Mouse (Mus musculus) forebrain, embryonic 12.5 days (tissue): ENCODE data around the gene Slk. TPM values are rescaled to one million over a fixed set of nuclear protein-coding genes. Genes with fewer than 3 reads are reported as not detected.

ENCODE experiments used
- ATAC-seq: fragments of 200-750 bp; cut with Nextera tagmentation; 2 replicates; pipeline ENCODE4 v1.8.0; 2017; ENCODE audit warnings: moderate TSS enrichment; ENCODE audit not compliant: low FRiP score
- H3K27ac ChIP-seq: fragments of 300-500 bp; sonication (generic); 2 replicates; pipeline ENCODE4 v1.5.1; 2016; ENCODE audit warnings: mild to moderate bottlenecking
- H3K27me3 ChIP-seq: fragments of 300-500 bp; sonication (generic); 2 replicates; pipeline ENCODE4 v1.6.1; 2016; ENCODE audit warnings: mild to moderate bottlenecking
- H3K36me3 ChIP-seq: fragments of 300-500 bp; sonication (generic); replicated peaks from 2 replicates; pipeline ENCODE4 v1.6.1; 2016; ENCODE audit warnings: mild to moderate bottlenecking
- H3K4me1 ChIP-seq: fragments of 300-500 bp; sonication (generic); 2 replicates; pipeline ENCODE4 v1.6.1; 2016
- H3K4me2 ChIP-seq: fragments of 300-500 bp; sonication (generic); 2 replicates; pipeline ENCODE4 v1.6.1; 2016; ENCODE audit warnings: mild to moderate bottlenecking, moderate library complexity
- H3K4me3 ChIP-seq: fragments of 300-500 bp; sonication (generic); replicated peaks from 2 replicates; pipeline ENCODE4 v1.5.1; 2016; ENCODE audit warnings: mild to moderate bottlenecking
- H3K9ac ChIP-seq: fragments of 300-500 bp; sonication (generic); 2 replicates; pipeline ENCODE4 v1.6.1; 2016; ENCODE audit warnings: mild to moderate bottlenecking
- H3K9me3 ChIP-seq: fragments of 300-500 bp; sonication (generic); 2 replicates; pipeline ENCODE4 v1.6.1; 2016
- WGBS: fragments of 180-500 bp; shearing (Covaris S2); methylation state at CpG from one replicate; pipeline ENCODE4 v1.1.7; 2016; 5-methylcytosine and 5-hydroxymethylcytosine counted together
- polyA plus RNA-seq: library from polyadenylated mRNA; unstranded; fragments of >200 nt; fragmentation: Nextera tagmentation; extraction: Ambion mirVana; gene quantifications from 2 replicates; pipeline ENCODE4 v1.2.1, GENCODE M21; 2016

The Slk gene
- polyA plus RNA-seq, 1 experiment from 2014 or later = 12.1 TPM

GRCm38 (mm10) chr19:47578581-47579224, 775 bp upstream of the Slk start:
- WGBS = 15% methylated on average over 13 of the region's 13 CpGs
- Histone ChIP-seq H3K36me3 (no peaks in the 10 kb centered on the region), H3K4me2 (peak overlapping the region; percentile 89), H3K9ac (peak overlapping the region; percentile 92), H3K4me1 (peaks cover 31% of the 10 kb centered on the region), H3K4me3 (peak overlapping the region; percentile 84), H3K27me3 (no peaks in the 10 kb centered on the region), H3K27ac (peak overlapping the region; percentile 92), H3K9me3 (no peaks in the 10 kb centered on the region)
- no peak for ATAC-seq

- Histone ChIP-seq H3K9me3 (no peaks in the 10 kb centered on the region), H3K27ac (peak overlapping the region; percentile 92), H3K4me1 (peaks cover 31% of the 10 kb centered on the region), H3K36me3 (no peaks in the 10 kb centered on the region), H3K9ac (peak overlapping the region; percentile 92), H3K4me3 (peak overlapping the region; percentile 84), H3K4me2 (peak overlapping the region; percentile 89), H3K27me3 (no peaks in the 10 kb centered on the region)
- WGBS = under 1% methylated on average over 60 of the region's 96 CpGs
- ATAC-seq = peak; percentile 85
Observed at GRCm38 (mm10) chr19:47579788-47580631, 532 bp downstream of the Slk start.

- 61% methylated on average over 1 of the region's 1 CpGs for WGBS
- ATAC-seq = no peak
- peaks cover 32% of the 10 kb centered on the region for H3K4me1 ChIP-seq
- no peaks in the 10 kb centered on the region for H3K9me3 ChIP-seq
- H3K36me3 ChIP-seq = no peaks in the 10 kb centered on the region
- no peak overlapping the region for H3K27ac ChIP-seq
- H3K4me2 ChIP-seq = no peak overlapping the region
- H3K4me3 ChIP-seq = no peak overlapping the region
- H3K9ac ChIP-seq = no peak overlapping the region
- H3K27me3 ChIP-seq = no peaks in the 10 kb centered on the region
Observed at GRCm38 (mm10) chr19:47585772-47586171, 6.3 kb downstream of the Slk start.

DNA sequence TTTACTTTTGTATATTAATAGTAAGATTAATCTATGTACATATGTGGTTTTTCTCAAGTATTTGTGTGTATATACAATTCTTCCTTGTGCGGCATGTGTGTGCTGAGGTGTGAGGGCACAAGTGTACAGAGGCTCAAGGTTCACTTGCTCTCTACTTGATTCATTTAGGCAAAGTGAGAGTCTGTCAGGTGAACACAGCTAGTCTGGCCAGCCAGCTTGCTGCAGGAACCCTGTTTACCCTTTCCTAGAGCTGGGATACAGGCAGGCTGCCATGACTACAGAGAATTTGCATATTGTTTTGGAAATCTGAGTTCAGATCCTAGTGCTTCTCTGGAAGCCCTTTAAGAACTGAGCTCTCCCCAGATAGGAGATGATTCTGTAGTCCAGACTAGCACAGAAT, 7.5 kb downstream of the Slk start:
- Histone ChIP-seq H3K9ac (no peak overlapping the region), H3K4me1 (peaks cover 20% of the 10 kb centered on the region), H3K27ac (no peak overlapping the region), H3K4me3 (no peak overlapping the region), H3K9me3 (no peaks in the 10 kb centered on the region), H3K36me3 (no peaks in the 10 kb centered on the region), H3K27me3 (no peaks in the 10 kb centered on the region), H3K4me2 (no peak overlapping the region)
- 95% methylated on average over 1 of the region's 1 CpGs for WGBS
- no peak for ATAC-seq

- Histone ChIP-seq H3K9me3 (no peaks in the 10 kb centered on the region), H3K9ac (no peak overlapping the region), H3K36me3 (peaks cover 6% of the 10 kb centered on the region), H3K27me3 (no peaks in the 10 kb centered on the region), H3K27ac (no peak overlapping the region), H3K4me3 (no peak overlapping the region), H3K4me2 (no peak overlapping the region), H3K4me1 (no peaks in the 10 kb centered on the region)
- no peak for ATAC-seq
- 67% methylated on average over 3 of the region's 3 CpGs for WGBS
Observed at GRCm38 (mm10) chr19:47608513-47608912, 29.0 kb downstream of the Slk start.

GRCm38 (mm10) chr19:47613442-47613841, 34.0 kb downstream of the Slk start:
- Histone ChIP-seq H3K4me2 (no peak overlapping the region), H3K36me3 (peaks cover 20% of the 10 kb centered on the region), H3K27me3 (no peaks in the 10 kb centered on the region), H3K4me3 (no peak overlapping the region), H3K9ac (no peak overlapping the region), H3K4me1 (no peaks in the 10 kb centered on the region), H3K27ac (no peak overlapping the region), H3K9me3 (no peaks in the 10 kb centered on the region)
- WGBS = 54% methylated on average over 7 of the region's 7 CpGs
- no peak for ATAC-seq

GRCm38 (mm10) chr19:47621478-47621877, 42.0 kb downstream of the Slk start:
- Histone ChIP-seq H3K9me3 (no peaks in the 10 kb centered on the region), H3K9ac (no peak overlapping the region), H3K4me3 (no peak overlapping the region), H3K36me3 (peaks cover 52% of the 10 kb centered on the region), H3K27me3 (no peaks in the 10 kb centered on the region), H3K27ac (no peak overlapping the region), H3K4me1 (peaks cover 6% of the 10 kb centered on the region), H3K4me2 (no peak overlapping the region)
- WGBS = 85% methylated on average over 8 of the region's 8 CpGs
- ATAC-seq = no peak

DNA sequence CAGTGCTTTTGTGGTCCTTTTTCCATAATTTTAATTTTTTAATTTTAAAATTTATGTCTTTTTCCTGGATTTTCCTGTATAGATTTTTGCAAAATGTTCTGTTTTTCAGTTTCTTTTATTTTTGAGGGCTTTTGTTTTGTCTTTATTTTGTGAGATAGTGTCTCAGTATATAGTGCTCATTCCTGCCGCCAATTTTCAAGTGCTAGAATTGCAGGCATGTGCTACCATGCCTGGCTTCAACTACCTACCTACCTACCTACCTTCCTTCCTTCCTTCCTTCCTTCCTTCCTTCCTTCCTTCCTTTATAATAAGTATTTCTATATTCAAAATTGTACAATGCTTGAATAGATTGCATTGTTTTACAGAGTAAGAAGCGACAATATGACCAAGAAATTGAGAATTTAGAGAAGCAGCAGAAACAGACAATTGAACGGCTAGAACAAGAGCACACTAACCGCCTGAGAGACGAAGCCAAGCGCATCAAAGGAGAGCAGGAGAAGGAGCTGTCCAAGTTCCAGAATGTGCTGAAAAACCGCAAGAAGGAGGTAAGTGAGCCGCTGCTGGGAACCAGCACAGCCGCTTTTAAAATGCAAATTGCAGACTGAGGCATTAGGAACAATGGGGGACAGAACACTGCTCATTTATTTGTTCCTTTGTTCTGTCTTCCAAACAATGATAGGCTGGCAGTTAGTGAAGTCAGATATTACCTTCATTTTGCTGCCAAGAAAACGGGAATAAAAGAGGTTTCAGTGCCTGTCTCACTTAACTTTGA, 45.6 kb downstream of the Slk start:
- Histone ChIP-seq H3K4me1 (peaks cover 6% of the 10 kb centered on the region), H3K27me3 (no peaks in the 10 kb centered on the region), H3K4me2 (no peak overlapping the region), H3K9me3 (no peaks in the 10 kb centered on the region), H3K9ac (no peak overlapping the region), H3K36me3 (peaks cover 40% of the 10 kb centered on the region), H3K4me3 (no peak overlapping the region), H3K27ac (0 out of 2 replicates have a peak overlapping the region, but pooled peaks have one; percentile 50)
- 26% methylated on average over 10 of the region's 10 CpGs for WGBS
- no peak for ATAC-seq

DNA sequence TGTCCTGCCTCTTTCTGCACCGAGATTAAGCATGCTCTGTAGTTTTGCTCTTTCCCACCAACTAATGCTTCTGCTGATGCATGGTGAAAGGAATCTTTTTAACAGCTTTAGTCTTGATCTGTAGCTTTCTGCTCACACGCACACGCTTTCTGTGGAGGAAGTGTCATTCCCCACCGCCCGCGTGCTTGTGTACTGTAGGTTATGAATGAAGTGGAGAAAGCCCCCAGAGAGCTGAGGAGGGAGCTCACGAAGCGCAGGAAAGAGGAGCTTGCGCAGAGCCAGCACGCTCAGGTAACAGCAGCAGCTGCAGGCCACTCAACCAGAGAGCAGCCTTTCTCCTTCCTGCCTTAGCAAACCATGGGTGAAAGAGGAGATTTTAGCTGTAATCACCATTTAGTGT, 48.0 kb downstream of the Slk start:
- peaks cover 6% of the 10 kb centered on the region for H3K4me1 ChIP-seq
- peaks cover 24% of the 10 kb centered on the region for H3K36me3 ChIP-seq
- 91% methylated on average over 10 of the region's 10 CpGs for WGBS
- H3K4me2 ChIP-seq = no peak overlapping the region
- H3K9me3 ChIP-seq = no peaks in the 10 kb centered on the region
- no peak overlapping the region for H3K9ac ChIP-seq
- no peaks in the 10 kb centered on the region for H3K27me3 ChIP-seq
- H3K4me3 ChIP-seq = no peak overlapping the region
- no peak overlapping the region for H3K27ac ChIP-seq
- ATAC-seq = no peak

- no peak overlapping the region for H3K9ac ChIP-seq
- no peak overlapping the region for H3K4me3 ChIP-seq
- H3K36me3 ChIP-seq = peaks cover 8% of the 10 kb centered on the region; the same call in 1 of the 2 replicates
- no peak for ATAC-seq
- H3K9me3 ChIP-seq = no peaks in the 10 kb centered on the region
- WGBS = 81% methylated on average over 5 of the region's 5 CpGs
- H3K4me1 ChIP-seq = peaks cover 6% of the 10 kb centered on the region
- no peak overlapping the region for H3K4me2 ChIP-seq
- no peaks in the 10 kb centered on the region for H3K27me3 ChIP-seq
- no peak overlapping the region for H3K27ac ChIP-seq
Observed at GRCm38 (mm10) chr19:47629068-47629467, 49.6 kb downstream of the Slk start.

- H3K4me3 ChIP-seq = no peak overlapping the region
- 80% methylated on average over 5 of the region's 5 CpGs for WGBS
- ATAC-seq = no peak
- 0 out of 2 replicates have a peak, but pooled peaks cover 3% of the 10 kb centered on the region for H3K36me3 ChIP-seq
- H3K9me3 ChIP-seq = no peaks in the 10 kb centered on the region
- peaks cover 2% of the 10 kb centered on the region for H3K4me1 ChIP-seq
- H3K27ac ChIP-seq = no peak overlapping the region
- no peak overlapping the region for H3K4me2 ChIP-seq
- no peak overlapping the region for H3K9ac ChIP-seq
- H3K27me3 ChIP-seq = no peaks in the 10 kb centered on the region
Observed at GRCm38 (mm10) chr19:47630381-47630780, 50.9 kb downstream of the Slk start.

GRCm38 (mm10) chr19:47631799-47632198, 52.3 kb downstream of the Slk start:
- H3K9me3 ChIP-seq = no peaks in the 10 kb centered on the region
- no peak overlapping the region for H3K4me2 ChIP-seq
- no peaks in the 10 kb centered on the region for H3K27me3 ChIP-seq
- WGBS = 94% methylated on average over 5 of the region's 5 CpGs
- H3K4me3 ChIP-seq = no peak overlapping the region
- no peak for ATAC-seq
- H3K9ac ChIP-seq = no peak overlapping the region
- peaks cover 5% of the 10 kb centered on the region for H3K36me3 ChIP-seq
- no peaks in the 10 kb centered on the region for H3K4me1 ChIP-seq
- H3K27ac ChIP-seq = no peak overlapping the region
